Mouse (Mus musculus) ES-CJ7 (cell line): ENCODE measurements around the gene Taar7a.

Experiments
- DNase-seq: peaks from one replicate; pipeline ENCODE4 v3.0.0; 2011; ENCODE audit warnings: low read depth, low spot score

Gene Taar7a

DNA sequence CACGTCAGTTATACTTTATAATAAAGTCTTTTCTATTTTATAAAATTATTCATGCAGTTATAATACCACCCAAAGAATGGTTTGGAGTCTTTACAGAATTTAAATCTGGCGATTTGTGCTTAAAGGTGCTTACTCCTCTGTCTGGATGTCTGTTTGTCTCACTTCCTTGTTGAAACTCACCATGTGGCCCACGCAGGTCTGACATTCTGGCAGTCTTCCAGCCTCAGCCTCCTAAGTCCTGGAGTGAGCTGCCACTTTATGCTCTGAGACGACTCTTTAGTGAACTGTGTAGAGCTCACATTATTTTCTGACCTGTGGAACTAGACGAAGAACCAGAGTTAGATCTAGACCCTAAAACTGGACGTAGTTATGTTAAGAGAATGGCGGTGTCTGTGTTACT is 45.3 kb downstream of the Taar7a start:
- no peak for DNase-seq

GRCm38 (mm10) chr10:23942465-23942864 is 50.8 kb downstream of the Taar7a start:
- peak; percentile 87 for DNase-seq
